ENCODE assay signal across 33 mouse cellular contexts in genomic region chr12:33128121-33128520, GRCm38 (mm10). TPM values are rescaled to one million over a fixed set of nuclear protein-coding genes. Genes with fewer than 3 reads are reported as not detected.
DNase-seq lines count a peak whose midpoint lies in the region; ATAC-seq lines count a peak whose summit lies in the region.
"Had no signal": no experiment of that assay in that cellular context is flagged by ENCODE, and none has a peak within 500 bp of the region (broad histone marks: within the 10 kb centered on the region; RNA-seq: fewer than 3 reads in every experiment).

No protein-coding gene starts in this region.

- no peaks in the 10 kb centered on the region for H3K36me3 ChIP-seq in splenic B cell, adult 2 months (ENCODE audit: control insufficient read depth, insufficient read depth, low read length, poor library complexity, severe bottlenecking)
- no peaks in the 10 kb centered on the region for H3K36me3 ChIP-seq in forebrain, embryonic 16.5 days (ENCODE audit: control insufficient read depth, insufficient read depth)
- H3K36me3 ChIP-seq: embryonic facial prominence, embryonic 10.5 days; embryonic facial prominence, embryonic 13.5 days; forebrain, embryonic 12.5 days; G1E; heart, embryonic 12.5 days; heart, embryonic 15.5 days; hindbrain, embryonic 10.5 days; hindbrain, embryonic 13.5 days had no signal

- no peak overlapping the region for H3K27ac ChIP-seq in forebrain, embryonic 16.5 days (ENCODE audit: low read length)
- H3K27ac ChIP-seq: embryonic facial prominence, embryonic 10.5 days; embryonic facial prominence, embryonic 13.5 days; forebrain, embryonic 12.5 days; heart, embryonic 15.5 days; hindbrain, embryonic 10.5 days; hindbrain, embryonic 13.5 days had no signal

- no peaks in the 10 kb centered on the region for H3K27me3 ChIP-seq in splenic B cell, adult 2 months (ENCODE audit: control insufficient read depth, insufficient read depth, low read length, poor library complexity, severe bottlenecking)
- H3K27me3 ChIP-seq in forebrain, embryonic 16.5 days (replicated peaks; ENCODE audit: control insufficient read depth, insufficient read depth, low read length) = no peaks in the 10 kb centered on the region
- H3K27me3 ChIP-seq: CH12.LX; embryonic facial prominence, embryonic 13.5 days; forebrain, embryonic 12.5 days; heart, embryonic 12.5 days; heart, embryonic 15.5 days; hindbrain, embryonic 13.5 days; Patski had no signal

- DNase-seq in A20 (ENCODE audit: low read depth, low spot score) = peak; percentile 13
- peak; percentile 57 for DNase-seq in induced T-regulatory cell, adult 2 months (ENCODE audit: low read depth)
- peak; percentile 56 for DNase-seq in splenic B cell, adult 2 months (ENCODE audit: low read depth, low spot score)
- no peak for DNase-seq in testis, postnatal 14 days (ENCODE audit: low spot score)
- DNase-seq: adrenal gland, adult 8-10 months; adrenal gland, postnatal 25 days; B cell, adult 2 months; cerebellum, adult 11-12 months; cerebellum, adult 8-10 months; cerebellum, postnatal 10 days; cerebellum, postnatal 36 days; embryo, embryonic 11 days; forebrain, postnatal 0 days; gastrocnemius, adult 2 months; gastrocnemius, postnatal 14 days; heart, adult 11 months; heart, postnatal 10 days; heart, postnatal 36 days had no signal

- WGBS in forebrain, embryonic 16.5 days = 81% methylated on average over 2 of the region's 2 CpGs

- peak; percentile 26 for ATAC-seq in CD4-positive, CD25-positive, alpha-beta regulatory T cell, adult 4 months
- no peak for ATAC-seq in forebrain, embryonic 16.5 days
- ATAC-seq in monocyte, adult 5-6 weeks (replicated peaks; ENCODE audit: insufficient number of reproducible peaks, low FRiP score, low TSS enrichment, poor library complexity, severe bottlenecking) = no peak
- ATAC-seq: Patski had no signal

- no peak overlapping the region for H3K4me3 ChIP-seq in forebrain, embryonic 16.5 days (replicated peaks; ENCODE audit: low read length)
- H3K4me3 ChIP-seq: embryonic facial prominence, embryonic 10.5 days; embryonic facial prominence, embryonic 13.5 days; erythroblast, embryonic 14.5 days; forebrain, embryonic 12.5 days; gastrocnemius, adult 2 months; heart, embryonic 12.5 days; heart, embryonic 15.5 days; hindbrain, embryonic 10.5 days; hindbrain, embryonic 13.5 days had no signal

- H3K4me2 ChIP-seq in forebrain, embryonic 16.5 days (ENCODE audit: low read length) = no peak overlapping the region
- H3K4me2 ChIP-seq: embryonic facial prominence, embryonic 13.5 days; forebrain, embryonic 12.5 days; heart, embryonic 12.5 days; heart, embryonic 15.5 days; hindbrain, embryonic 13.5 days had no signal

- H3K4me1 ChIP-seq in forebrain, embryonic 16.5 days (replicated peaks; ENCODE audit: control insufficient read depth, insufficient read depth, low read length) = peaks cover 16% of the 10 kb centered on the region

- no peaks in the 10 kb centered on the region for H3K9me3 ChIP-seq in forebrain, embryonic 16.5 days (ENCODE audit: control insufficient read depth, low read length)
- H3K9me3 ChIP-seq: embryonic facial prominence, embryonic 10.5 days; embryonic facial prominence, embryonic 13.5 days; forebrain, embryonic 12.5 days; G1E; heart, embryonic 12.5 days; heart, embryonic 15.5 days; hindbrain, embryonic 10.5 days; hindbrain, embryonic 13.5 days had no signal

- no peak overlapping the region for H3K9ac ChIP-seq in forebrain, embryonic 16.5 days (replicated peaks; ENCODE audit: low read depth, low read length)
- H3K9ac ChIP-seq: embryonic facial prominence, embryonic 13.5 days; forebrain, embryonic 12.5 days; forebrain, postnatal 0 days; heart, embryonic 12.5 days; heart, embryonic 15.5 days; hindbrain, embryonic 13.5 days had no signal

RNA-seq across cellular contexts. Expression of gene Atxn7l1, which starts 19.4 kb away (rescaled TPM):
- polyA plus RNA-seq in CD4-positive, CD25-positive, alpha-beta regulatory T cell, adult 4 months (2017; shearing (Covaris generic)) = 10 to 100 TPM; 75.6 to 87.7 TPM
- 15.3 and 19.9 TPM in 2 replicates for polyA plus RNA-seq in forebrain, embryonic 16.5 days (2015; fragmentation: Nextera tagmentation; extraction: Ambion mirVana)
- 46.2 to 73.7 TPM (median 53.1 TPM) in 3 replicates for total RNA-seq in monocyte, adult 5-6 weeks (2017)

RNA-seq across cellular contexts. Expression of gene Cdhr3, which starts 35.4 kb away (rescaled TPM):
- under 1 TPM; 0.44 to 0.47 TPM for polyA plus RNA-seq in CD4-positive, CD25-positive, alpha-beta regulatory T cell, adult 4 months (2017; shearing (Covaris generic))
- 0.21 and 0.48 TPM in 2 replicates for polyA plus RNA-seq in forebrain, embryonic 16.5 days (2015; fragmentation: Nextera tagmentation; extraction: Ambion mirVana)
- 0.10 TPM in 1 of 3 replicates, not detected in the others for total RNA-seq in monocyte, adult 5-6 weeks (2017)
- total RNA-seq: adrenal gland, postnatal 25 days had no signal
- polyA plus RNA-seq: embryonic facial prominence, embryonic 10.5 days; embryonic facial prominence, embryonic 13.5 days; erythroblast, embryonic 14.5 days; G1E; intestine, embryonic 14.5 days; Patski had no signal
